Mouse (Mus musculus) liver, postnatal 0 days (tissue): ENCODE results near the gene Plxnd1.

ENCODE experiments used
- CTCF ChIP-seq: sonication (generic); IDR thresholded peaks from 2 replicates; pipeline ENCODE4 v1.5.1; 2016; ENCODE audit warnings: antibody characterized with exemption, low read depth
- EP300 ChIP-seq: IDR thresholded peaks from 2 replicates; pipeline ENCODE4 v1.6.1; 2016; ENCODE audit warnings: antibody characterized with exemption, low read depth, mild to moderate bottlenecking

- TF ChIP-seq CTCF = no peak
- no peak for TF ChIP-seq EP300
Measured at GRCm38 (mm10) chr6:116013687-116014086, 18.9 kb upstream of the Plxnd1 start.
